Mouse (Mus musculus) CH12.LX (cell line): ENCODE data around the gene Chd2. TPM values are rescaled to one million over a fixed set of nuclear protein-coding genes. Genes with fewer than 3 reads are reported as not detected.
A peak's percentile ranks its signal among the peaks of the same experiment; 100 is the strongest.

Source experiments
- DNase-seq: peaks from one replicate; pipeline ENCODE4 v3.0.0-alpha.2; 2013; ENCODE audit errors: extremely low read depth
- H3K27ac ChIP-seq: 2 replicates; pipeline ENCODE4 v1.5.1; 2012; ENCODE audit warnings: low read depth, mild to moderate bottlenecking, control low read depth, moderate library complexity; ENCODE audit not compliant: insufficient read depth
- H3K27me3 ChIP-seq: replicated peaks from 2 replicates; pipeline ENCODE3; 2012; ENCODE audit warnings: inconsistent platforms
- H3K36me3 ChIP-seq, 2 experiments: replicated peaks in 1 of 2; 2 replicates each; pipeline versions ENCODE3 to v1.6.1; 2012; ENCODE audit warnings: inconsistent platforms in 1 of 2, low read length in 1 of 2, mild to moderate bottlenecking in 1 of 2, mixed read lengths in 1 of 2, moderate library complexity in 1 of 2; ENCODE audit not compliant: control insufficient read depth in 1 of 2, insufficient read depth in 1 of 2
- H3K4me1 ChIP-seq, 2 experiments: 2 replicates each; pipeline ENCODE4 v1.6.1; 2012; ENCODE audit warnings: inconsistent platforms in 1 of 2, moderate library complexity in 1 of 2; ENCODE audit not compliant: insufficient read depth in 2 of 2, control insufficient read depth in 1 of 2
- H3K4me2 ChIP-seq: 2 replicates; pipeline ENCODE4 v1.6.1; 2012; ENCODE audit warnings: low read depth, mild to moderate bottlenecking, control low read depth; ENCODE audit not compliant: poor library complexity, insufficient read depth, severe bottlenecking
- H3K4me3 ChIP-seq, 3 experiments: fragments of 150-350 bp in 1 of 3; sonication (generic) in 1 of 3; replicated peaks in 1 of 3; 2 replicates each; pipeline versions ENCODE3 to v1.5.1; 2011 to 2012; ENCODE audit warnings: low read depth in 2 of 3, low read length in 2 of 3, mild to moderate bottlenecking in 2 of 3, moderate library complexity in 2 of 3, control low read depth in 1 of 3, improper control_type of control experiment in 1 of 3, inconsistent platforms in 1 of 3, mixed read lengths in 1 of 3; ENCODE audit not compliant: poor library complexity in 1 of 3
- H3K79me2 ChIP-seq: replicated peaks from 2 replicates; pipeline ENCODE4 v1.6.1; 2012; ENCODE audit warnings: mild to moderate bottlenecking, moderate library complexity; ENCODE audit not compliant: control insufficient read depth, poor library complexity, insufficient read depth, severe bottlenecking; ENCODE audit errors: extremely low read depth
- H3K9ac ChIP-seq: 2 replicates; pipeline ENCODE4 v1.6.1; 2012; ENCODE audit warnings: low read depth, mild to moderate bottlenecking, control low read depth, moderate library complexity; ENCODE audit not compliant: insufficient read depth
- H3K9me3 ChIP-seq: replicated peaks from 2 replicates; pipeline ENCODE3; 2012; ENCODE audit warnings: low read length, inconsistent platforms, mixed read lengths
- BHLHE40 ChIP-seq: IDR thresholded peaks from 2 replicates; pipeline ENCODE4 v1.6.1; 2011; ENCODE audit warnings: mild to moderate bottlenecking, low read depth, low read length, improper control_type of control experiment
- CHD1 ChIP-seq: IDR thresholded peaks from 2 replicates; pipeline ENCODE4 v1.6.1; 2012; ENCODE audit warnings: low read depth, low read length, improper control_type of control experiment, inconsistent platforms
- ETS1 ChIP-seq: conservative IDR thresholded peaks from 2 replicates; pipeline ENCODE4 v1.6.1; 2012; ENCODE audit warnings: low read depth, mild to moderate bottlenecking, inconsistent platforms, low read length, improper control_type of control experiment, moderate library complexity
- IRF4 ChIP-seq: IDR thresholded peaks from 2 replicates; pipeline ENCODE4 v1.6.1; 2014; ENCODE audit warnings: low read depth, mild to moderate bottlenecking, inconsistent platforms, low read length, improper control_type of control experiment
- KAT2A ChIP-seq: IDR thresholded peaks from 2 replicates; pipeline ENCODE4 v1.6.1; 2012; ENCODE audit warnings: low read length, improper control_type of control experiment, inconsistent platforms; ENCODE audit not compliant: insufficient replicate concordance
- MEF2A ChIP-seq: IDR thresholded peaks from 2 replicates; pipeline ENCODE4 v1.6.1; 2014; ENCODE audit warnings: low read depth, mild to moderate bottlenecking, inconsistent platforms, low read length, improper control_type of control experiment, borderline replicate concordance
- NRF1 ChIP-seq: IDR thresholded peaks from 2 replicates; pipeline ENCODE4 v1.6.1; 2014; ENCODE audit warnings: low read depth, mild to moderate bottlenecking, inconsistent platforms, low read length, improper control_type of control experiment, moderate library complexity
- POLR2AphosphoS2 ChIP-seq: IDR thresholded peaks from 2 replicates; pipeline ENCODE4 v1.6.1; 2011; ENCODE audit warnings: low read depth, low read length, improper control_type of control experiment
- SIN3A ChIP-seq: IDR thresholded peaks from 2 replicates; pipeline ENCODE4 v1.6.1; 2012; ENCODE audit warnings: low read length, improper control_type of control experiment, inconsistent platforms
- UBTF ChIP-seq: IDR thresholded peaks from 2 replicates; pipeline ENCODE4 v1.6.1; 2012; ENCODE audit warnings: low read depth, mild to moderate bottlenecking, inconsistent platforms, low read length, improper control_type of control experiment, moderate library complexity
- USF2 ChIP-seq: conservative IDR thresholded peaks from 2 replicates; pipeline ENCODE4 v1.6.1; 2011; ENCODE audit warnings: low read depth, low read length, improper control_type of control experiment
- ZC3H11A ChIP-seq: IDR thresholded peaks from 2 replicates; pipeline ENCODE4 v1.6.1; 2012; ENCODE audit warnings: low read depth, mild to moderate bottlenecking, inconsistent platforms, low read length, improper control_type of control experiment
- ZMIZ1 ChIP-seq: IDR thresholded peaks from 2 replicates; pipeline ENCODE4 v1.6.1; 2012; ENCODE audit warnings: low read depth, mild to moderate bottlenecking, inconsistent platforms, low read length, improper control_type of control experiment
- ZNF384 ChIP-seq: IDR thresholded peaks from 2 replicates; pipeline ENCODE4 v1.6.1; 2012; ENCODE audit warnings: low read depth, low read length, improper control_type of control experiment, inconsistent platforms
- dilution Hi-C: fragments of 300-500 bp; cut with MboI; formaldehyde crosslinking; loops from 2 replicates; pipeline ENCODE4 v1.14.3; 2020; ENCODE audit warnings: low sequenced_read_pairs; ENCODE audit not compliant: extremely low pct_unique_long_range_greater_than_20kb, extremely low pct_ligation_motif_present
- in situ Hi-C: fragments of 300-500 bp; cut with MboI; formaldehyde crosslinking; loops from 3 replicates; pipeline ENCODE4 v1.14.3; 2019; ENCODE audit warnings: low sequenced_read_pairs, low pct_ligation_motif_present, low pct_unique_long_range_greater_than_20kb, mixed read lengths
- polyA plus RNA-seq: library from polyadenylated mRNA; unstranded; fragments of >175 nt; gene quantifications from 2 replicates; pipeline ENCODE4 v1.2.1, GENCODE M21; 2012; ENCODE audit warnings: low read depth; ENCODE audit not compliant: insufficient read length
- total RNA-seq, 2 experiments: library from RNA; depleted of rRNA; stranded (reverse); fragments of 300-350 nt in 1 of 2; fragments of >200 nt in 1 of 2; gene quantifications; 2 replicates each; pipeline ENCODE4 v1.2.3; 2012 to 2014

Chd2 gene
- total and polyA plus RNA-seq, 3 experiments: 23.2 to 39.3 (median 30.9) TPM

- Histone ChIP-seq H3K36me3 (peaks cover 9 to 40% of the 10 kb centered on the region in 2 experiments), H3K27ac (no peak overlapping the region)
- DNase-seq: no peak
- dilution Hi-C loops: no loop called here
- 0 out of 2 replicates have a peak, but pooled peaks have one; percentile 12 for TF ChIP-seq ZNF384
- no peak for TF ChIP-seq UBTF
- TF ChIP-seq SIN3A: 0 out of 2 replicates have a peak, but pooled peaks have one; percentile 12
- no peak for TF ChIP-seq ETS1
- TF ChIP-seq, all 38 proteins: peak for 2
- Histone ChIP-seq H3K9me3 (no peaks in the 10 kb centered on the region), H3K79me2 (peaks cover 73% of the 10 kb centered on the region), H3K4me1 (peaks cover 8 to 53% of the 10 kb centered on the region in 2 experiments; a peak in 3 of 4 replicates), H3K9ac (peak overlapping the region; percentile 99; the same call in 1 of the 2 replicates), H3K4me3 (peak overlapping the region in 1 of 3 experiments; percentile 18), H3K27me3 (no peaks in the 10 kb centered on the region), H3K4me2 (peak overlapping the region; percentile 54)
- in situ Hi-C loops: loop anchor here (5.0 kb wide), 1 partner anchor 86 kb away; no protein-coding TSS in a partner anchor
Measured at GRCm38 (mm10) chr7:73535861-73536200, 5.8 kb downstream of the Chd2 start.

- H3K4me1 ChIP-seq: peaks cover 11 to 60% of the 10 kb centered on the region in 2 experiments; a peak in 3 of 4 replicates
- no peak overlapping the region for H3K4me3 ChIP-seq
- no peak overlapping the region for H3K27ac ChIP-seq
- H3K79me2 ChIP-seq: peaks cover 73% of the 10 kb centered on the region
- no peak for TF ChIP-seq ZMIZ1
- no peak for TF ChIP-seq ZC3H11A
- no peak for TF ChIP-seq KAT2A
- no peak for TF ChIP-seq CHD1
- no peak for TF ChIP-seq NRF1
- no peak for TF ChIP-seq BHLHE40
- TF ChIP-seq IRF4: no peak
- TF ChIP-seq MEF2A: no peak
- TF ChIP-seq POLR2AphosphoS2: no peak
- TF ChIP-seq USF2: no peak
- no peak for TF ChIP-seq UBTF
- H3K36me3 ChIP-seq: peaks cover 14 to 47% of the 10 kb centered on the region in 2 experiments
- dilution Hi-C loops (no loop called here), in situ Hi-C loops (loop anchor here (5.0 kb wide), 1 partner anchor 87 kb away; no protein-coding TSS in a partner anchor)
- H3K4me2 ChIP-seq: peak overlapping the region; percentile 54
- H3K27me3 ChIP-seq: no peaks in the 10 kb centered on the region
- no peak for DNase-seq
- no peaks in the 10 kb centered on the region for H3K9me3 ChIP-seq
- H3K9ac ChIP-seq: peak overlapping the region; percentile 99
Measured at GRCm38 (mm10) chr7:73534937-73535860, 6.4 kb downstream of the Chd2 start.
